Mouse (Mus musculus) lung, postnatal 4 days (tissue): ENCODE measurements around the gene Flvcr1.

ENCODE experiments used
- DNase-seq, 2 experiments: peaks; one replicate each; pipeline ENCODE4 v3.0.0; 2021

Gene Flvcr1

DNA sequence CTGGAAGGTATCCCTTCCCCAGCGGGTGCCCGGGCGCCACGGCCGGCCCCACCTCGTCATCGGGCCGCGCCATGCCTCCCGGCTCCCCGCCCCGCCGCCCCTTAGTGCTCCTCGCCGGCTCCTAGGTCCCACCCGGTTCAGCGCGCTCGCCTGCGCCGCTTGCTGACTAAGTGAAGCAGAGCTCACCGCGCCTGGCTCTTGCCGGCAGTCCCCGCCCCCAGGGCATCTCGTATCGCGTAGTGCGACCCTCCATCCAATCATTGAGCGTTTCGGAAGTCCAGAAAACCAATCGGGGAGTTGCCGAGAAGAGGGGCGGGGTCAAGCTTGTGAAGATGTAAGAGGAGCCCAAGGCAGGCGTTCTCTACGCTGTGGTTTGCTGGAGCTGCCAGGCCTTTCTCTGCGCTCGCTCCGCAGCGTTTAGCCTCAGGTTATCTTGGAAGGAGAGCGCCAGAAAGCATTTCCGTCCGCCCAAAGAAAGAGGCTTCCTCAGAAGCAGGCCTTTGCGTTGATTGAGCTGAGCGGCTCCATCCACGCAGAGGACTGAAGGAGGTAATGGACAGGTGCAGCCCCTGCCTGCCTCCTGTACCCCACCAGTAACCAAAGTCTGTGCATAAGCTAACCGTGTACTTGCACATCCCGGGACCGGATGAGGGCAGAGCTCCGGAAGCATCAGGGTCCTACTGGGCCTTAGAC is at the start of gene Flvcr1:
Gene Flvcr1 (minus strand): TSS at position 138 of the 693 bp plus-strand sequence.
- peak; percentile 99 to 100 for DNase-seq

DNA sequence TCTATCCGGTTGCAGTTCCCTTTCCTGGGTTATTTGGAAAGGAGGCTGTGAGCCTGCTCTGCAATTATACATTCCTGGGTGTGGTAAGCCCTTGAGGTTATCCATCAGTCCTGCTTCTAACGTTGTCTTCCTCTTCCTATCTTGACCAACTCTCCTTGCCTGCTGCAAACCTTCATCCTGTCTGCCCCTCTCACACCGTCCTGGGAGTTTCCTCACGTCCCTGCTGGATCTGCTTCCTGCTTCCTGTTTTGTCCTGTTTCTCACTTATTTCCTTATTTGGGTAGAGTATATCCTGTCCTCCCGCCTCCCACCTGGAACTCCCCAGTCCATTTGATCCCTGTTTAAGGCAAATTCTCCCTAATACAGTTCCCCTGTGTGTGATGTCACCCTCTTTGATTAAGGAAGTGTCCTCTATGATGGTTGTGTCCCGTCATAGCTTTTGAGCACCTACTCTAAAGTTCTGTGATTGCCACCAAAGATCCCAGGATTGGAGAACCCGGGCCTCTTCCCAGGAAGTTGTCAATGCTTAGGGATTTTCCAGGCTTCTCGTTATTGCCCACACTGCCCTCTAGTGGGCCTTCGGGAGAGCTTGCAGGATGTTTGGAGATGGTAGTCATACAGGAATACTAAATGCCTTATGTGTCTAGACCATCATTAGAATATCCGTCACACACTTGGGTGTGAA is 49.4 kb upstream of the Flvcr1 start:
- peak; percentile 55 to 72 for DNase-seq

DNA sequence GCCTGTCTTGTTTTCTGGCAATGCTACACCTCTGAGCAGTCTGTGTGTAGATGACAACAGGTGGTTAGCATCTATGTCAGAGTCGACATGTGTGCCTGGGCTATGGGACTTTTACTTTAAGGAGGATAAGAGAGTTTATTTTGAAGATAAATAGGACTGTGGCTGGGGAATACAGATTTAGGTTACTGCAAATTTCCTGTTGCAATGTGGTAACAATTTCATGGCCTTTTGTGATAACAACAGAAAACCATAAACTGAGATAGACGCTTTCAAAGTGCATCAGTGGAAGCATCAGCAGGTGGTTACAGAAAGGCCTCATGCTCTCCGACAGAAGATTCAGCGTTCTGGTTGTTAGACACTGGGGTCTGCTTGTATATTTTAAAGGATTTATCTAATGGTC is 47.5 kb upstream of the Flvcr1 start:
- no peak for DNase-seq

DNA sequence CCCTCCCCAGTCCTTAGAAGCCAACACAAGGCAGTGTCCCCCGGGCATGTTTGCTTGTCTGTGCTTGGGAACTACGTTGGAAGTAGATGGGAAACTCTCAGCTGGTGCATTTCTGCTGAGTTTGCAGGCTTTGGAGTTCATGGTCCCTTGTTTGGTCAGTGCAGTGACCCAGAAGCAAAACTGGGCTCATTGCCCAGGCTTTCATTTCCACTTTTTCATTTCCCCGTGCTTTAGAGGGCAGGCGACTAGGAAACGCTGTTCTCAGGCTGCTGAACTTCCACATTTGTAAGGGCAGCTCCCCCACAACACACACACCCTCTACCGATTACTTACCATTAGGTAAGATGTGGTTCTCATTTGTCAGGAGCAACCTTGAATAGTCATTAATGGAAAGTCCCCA is 47.0 kb upstream of the Flvcr1 start:
- peak; percentile 64 to 67 for DNase-seq

DNA sequence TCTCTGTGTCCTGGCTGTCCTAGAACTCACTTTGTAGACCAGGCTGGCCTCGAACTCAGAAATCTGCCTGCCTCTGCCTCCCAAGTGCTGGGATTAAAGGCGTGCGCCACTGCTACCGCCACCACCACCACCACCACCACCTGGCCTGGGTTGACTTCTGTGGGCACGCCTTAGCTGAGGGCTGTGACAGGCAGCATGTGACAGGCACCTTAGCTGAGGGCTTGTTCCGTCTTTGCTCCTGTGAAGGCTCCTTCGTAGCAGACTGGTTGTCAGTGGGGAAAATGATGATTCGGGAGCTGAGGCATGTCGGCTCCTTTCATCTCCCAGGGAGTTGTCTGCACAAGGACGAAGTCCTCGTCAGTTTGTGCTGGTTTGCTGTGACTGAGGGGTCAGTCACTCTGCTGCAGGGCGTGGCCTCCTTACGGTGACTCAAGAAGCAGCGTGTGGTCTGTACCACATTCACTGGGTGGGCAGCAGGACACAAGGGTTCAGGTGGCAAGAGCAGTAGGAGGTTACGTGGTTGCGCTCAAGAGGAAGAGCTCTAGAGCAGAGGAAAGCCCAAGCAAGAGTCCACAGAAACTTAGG is 46.5 kb upstream of the Flvcr1 start:
- no peak for DNase-seq

DNA sequence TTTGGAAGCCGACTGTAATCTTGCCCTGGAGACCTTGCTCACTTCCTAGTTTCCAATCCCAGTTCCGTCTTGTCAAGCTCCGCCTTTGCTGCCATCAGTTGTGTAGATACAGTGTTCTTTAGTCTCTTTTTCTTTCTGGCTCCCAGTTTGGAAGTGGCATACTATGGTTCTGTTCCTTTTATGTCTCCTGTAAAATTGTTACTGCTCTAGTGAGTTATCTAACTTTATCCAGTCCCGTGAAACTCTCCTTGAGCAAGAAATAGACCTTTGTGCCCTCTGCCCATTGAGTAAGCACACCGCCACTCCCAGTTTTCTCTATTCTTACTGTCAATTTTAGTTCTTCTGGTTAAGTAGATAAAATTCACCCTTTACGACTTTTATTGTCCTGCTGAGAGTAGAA is 45.7 kb upstream of the Flvcr1 start:
- no peak for DNase-seq

DNA sequence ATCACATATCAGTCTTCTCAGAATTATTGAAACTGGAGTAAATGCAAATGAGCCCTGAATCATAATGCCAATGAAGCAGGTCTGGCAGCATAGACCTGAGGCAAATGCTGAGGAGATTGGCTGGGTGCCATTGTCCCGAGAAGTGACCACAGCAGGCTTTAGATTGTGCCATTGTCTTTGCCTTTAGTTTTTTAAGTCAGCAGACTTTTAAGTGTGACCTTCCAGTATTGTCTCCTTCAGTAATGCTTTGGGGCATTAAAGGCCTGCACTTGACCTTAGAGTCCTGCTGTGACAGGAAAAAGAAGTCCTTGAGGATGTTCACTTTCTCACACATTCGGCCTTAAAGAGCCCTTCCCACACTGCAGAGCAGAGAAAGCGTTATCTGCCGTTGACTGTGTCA is 44.3 kb upstream of the Flvcr1 start:
- no peak for DNase-seq

DNA sequence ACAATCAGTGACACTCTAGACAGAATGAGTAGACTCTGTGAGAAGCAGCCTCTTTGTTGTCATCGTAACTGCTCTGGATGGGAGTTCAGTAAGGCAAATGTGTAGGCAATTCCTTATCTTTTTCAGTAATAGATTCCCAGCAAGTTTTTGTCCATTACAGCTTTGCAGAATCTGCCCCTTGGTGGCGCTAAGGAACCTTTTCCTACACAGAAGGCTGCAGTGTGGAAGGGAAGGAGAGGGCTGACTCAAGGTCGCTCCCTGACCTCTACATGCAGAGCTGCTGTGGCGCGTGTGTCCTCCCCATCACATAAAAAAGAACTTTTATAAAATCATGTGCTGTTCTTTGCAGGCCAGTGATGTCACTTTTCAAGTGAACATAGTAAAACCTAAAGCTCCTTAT is 42.4 kb upstream of the Flvcr1 start:
- DNase-seq = no peak

DNA sequence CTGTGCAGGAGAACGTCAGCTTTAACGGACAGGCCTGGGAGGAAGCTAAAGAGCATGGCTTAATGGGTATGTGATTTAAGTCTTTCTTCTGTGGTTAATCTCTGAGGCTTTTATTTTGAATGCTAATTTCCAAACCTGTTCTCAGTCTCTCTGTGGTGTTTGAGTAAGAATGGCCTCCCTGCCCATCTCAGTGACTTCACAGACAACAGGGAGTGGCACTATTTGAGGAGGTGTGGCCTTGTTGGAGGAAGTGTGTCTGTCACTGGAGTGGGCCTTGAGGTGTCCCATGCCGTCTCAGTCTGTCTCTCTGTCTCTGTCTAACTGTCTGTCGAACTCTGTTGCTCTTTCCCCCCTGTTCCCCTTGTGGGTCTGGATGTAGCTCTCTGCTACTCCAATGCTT is 39.2 kb upstream of the Flvcr1 start:
- DNase-seq = no peak

DNA sequence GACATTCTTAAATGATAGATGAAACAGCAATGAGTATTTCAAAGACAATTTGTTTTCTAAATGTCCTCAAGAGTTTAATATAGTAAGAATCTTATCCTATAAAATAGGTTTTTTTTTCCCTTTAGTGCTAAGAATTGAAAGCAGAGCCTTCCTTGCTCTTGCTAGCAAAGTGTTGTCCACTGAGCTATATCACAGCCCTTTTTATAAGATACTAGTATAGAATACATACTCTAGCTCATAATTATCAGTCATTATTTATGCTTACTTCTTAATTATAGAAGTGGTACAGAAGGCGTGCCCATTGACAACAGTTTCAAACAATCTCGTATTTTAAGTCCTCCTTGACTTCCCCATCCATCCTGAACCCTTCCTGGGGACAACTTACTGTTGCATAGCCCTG is 38.6 kb upstream of the Flvcr1 start:
- no peak for DNase-seq

DNA sequence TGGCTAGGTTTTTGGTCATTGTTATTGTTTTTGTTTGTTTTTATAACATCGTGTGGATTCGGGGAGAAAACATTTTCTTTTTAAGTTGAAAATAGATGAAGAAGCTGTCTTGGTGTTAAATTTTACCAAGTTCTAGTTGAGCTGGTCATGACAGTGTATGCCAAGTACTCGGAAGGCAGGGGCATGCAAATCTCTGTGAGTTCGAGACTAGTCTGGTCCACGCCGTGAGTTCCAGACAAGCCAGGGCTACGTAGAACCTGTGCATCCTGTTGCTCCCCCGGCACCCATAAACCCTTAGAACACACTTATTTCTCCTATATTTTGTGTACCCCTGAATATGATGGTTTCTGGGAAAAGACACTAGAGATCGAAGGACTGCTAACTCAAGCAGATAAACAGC is 37.7 kb upstream of the Flvcr1 start:
- no peak for DNase-seq

DNA sequence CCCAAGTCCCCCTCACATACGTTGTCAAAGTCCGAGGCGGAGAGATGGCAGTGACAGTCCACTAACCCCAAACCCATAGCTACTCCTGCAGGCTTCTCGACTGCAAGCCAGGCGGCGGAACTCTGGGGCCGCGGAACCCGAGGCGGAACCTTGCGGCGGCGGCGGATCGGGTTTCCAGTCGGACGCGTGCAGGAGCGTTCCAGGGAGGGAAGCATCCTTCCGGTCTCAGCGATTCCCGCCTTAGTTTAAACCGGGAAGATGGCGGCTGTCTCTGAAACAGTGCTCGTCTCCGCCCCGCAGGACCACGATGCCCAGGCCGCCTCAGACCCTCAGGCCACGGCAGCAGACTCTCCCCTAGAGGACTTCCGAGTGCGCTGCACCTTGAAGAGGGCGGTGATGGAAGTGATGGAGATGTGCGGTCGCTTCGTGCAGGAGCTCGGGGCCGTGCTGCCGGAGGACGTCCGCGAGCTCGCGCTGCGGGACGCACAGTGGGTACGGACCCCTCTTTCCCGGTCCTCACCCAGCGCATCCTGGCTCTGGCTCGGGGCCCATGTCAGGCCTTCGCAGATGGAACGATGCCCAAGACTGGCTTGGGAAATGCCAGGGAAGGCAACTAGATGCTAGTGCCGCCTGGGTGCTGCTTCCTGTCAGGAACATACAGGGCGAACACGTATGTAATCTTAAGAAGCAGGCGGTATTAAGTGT is 37.0 kb upstream of the Flvcr1 start, which contains the start of the genes Tatdn3 and Nsl1:
Gene Tatdn3 (minus strand): TSS at position 152 of the 705 bp plus-strand sequence.
Gene Nsl1 (plus strand): TSS at position 232 of the 705 bp plus-strand sequence.
- DNase-seq = peak; percentile 93 to 95

DNA sequence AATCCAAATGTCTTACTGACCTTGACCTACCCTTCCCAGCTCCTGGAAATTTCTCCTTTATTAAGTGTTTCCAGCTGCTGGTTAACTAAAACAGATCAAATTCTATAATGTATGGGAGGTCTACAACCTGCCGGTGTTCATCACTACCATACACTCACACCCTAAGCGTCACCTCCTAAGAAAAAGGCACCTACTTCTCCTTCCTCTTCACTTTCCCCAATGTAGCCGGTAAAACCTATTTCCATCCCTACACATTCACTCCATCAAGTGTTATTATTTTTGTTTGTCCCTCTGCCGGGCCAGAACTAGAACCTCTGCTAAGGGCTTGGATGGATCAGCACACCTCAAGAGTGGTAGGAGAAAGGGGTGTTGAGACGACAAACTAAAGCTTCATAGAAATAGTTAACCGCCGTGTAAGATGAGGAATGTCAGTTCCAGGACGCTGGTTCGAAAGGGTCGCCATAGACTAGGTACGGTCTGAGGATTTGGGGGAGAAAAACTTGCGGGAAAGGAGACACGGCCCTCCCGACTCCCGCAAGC is 36.4 kb upstream of the Flvcr1 start:
- no peak for DNase-seq

DNA sequence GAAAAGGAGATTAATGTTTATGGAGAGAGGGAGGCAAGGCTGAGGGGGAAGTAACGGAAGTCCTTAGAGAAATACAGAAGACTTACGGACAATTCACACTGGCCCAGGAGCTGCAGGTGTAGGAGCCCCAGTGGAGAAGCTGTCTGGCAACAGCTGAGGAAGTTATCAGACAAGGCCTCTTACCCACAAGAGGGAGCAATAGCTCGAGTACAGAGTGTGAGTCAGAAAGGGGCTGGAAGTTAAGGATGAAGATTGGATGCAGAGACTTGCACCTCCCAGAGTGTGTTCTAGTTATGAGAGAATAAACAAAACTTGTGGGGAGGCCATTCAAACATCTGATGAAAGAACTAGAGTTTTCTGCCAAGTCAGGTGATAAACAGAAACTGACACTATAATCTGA is 31.5 kb upstream of the Flvcr1 start:
- DNase-seq = no peak

DNA sequence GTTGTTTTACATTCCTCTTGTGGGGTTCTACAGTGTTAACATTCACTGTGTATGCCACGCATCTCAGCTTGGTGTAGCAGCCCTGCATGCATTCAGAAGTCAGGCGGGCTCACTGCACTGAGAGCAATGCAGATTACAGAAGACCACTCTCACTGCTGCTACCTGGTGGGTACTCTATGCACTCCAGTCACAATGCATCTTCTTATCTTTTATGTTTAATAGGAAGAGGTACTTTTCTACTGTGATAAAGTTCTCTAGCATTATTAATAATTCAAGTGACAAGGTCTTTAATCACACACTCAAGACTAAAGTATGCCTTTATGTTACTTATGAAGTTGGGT is 29.5 kb upstream of the Flvcr1 start:
- DNase-seq = no peak

DNA sequence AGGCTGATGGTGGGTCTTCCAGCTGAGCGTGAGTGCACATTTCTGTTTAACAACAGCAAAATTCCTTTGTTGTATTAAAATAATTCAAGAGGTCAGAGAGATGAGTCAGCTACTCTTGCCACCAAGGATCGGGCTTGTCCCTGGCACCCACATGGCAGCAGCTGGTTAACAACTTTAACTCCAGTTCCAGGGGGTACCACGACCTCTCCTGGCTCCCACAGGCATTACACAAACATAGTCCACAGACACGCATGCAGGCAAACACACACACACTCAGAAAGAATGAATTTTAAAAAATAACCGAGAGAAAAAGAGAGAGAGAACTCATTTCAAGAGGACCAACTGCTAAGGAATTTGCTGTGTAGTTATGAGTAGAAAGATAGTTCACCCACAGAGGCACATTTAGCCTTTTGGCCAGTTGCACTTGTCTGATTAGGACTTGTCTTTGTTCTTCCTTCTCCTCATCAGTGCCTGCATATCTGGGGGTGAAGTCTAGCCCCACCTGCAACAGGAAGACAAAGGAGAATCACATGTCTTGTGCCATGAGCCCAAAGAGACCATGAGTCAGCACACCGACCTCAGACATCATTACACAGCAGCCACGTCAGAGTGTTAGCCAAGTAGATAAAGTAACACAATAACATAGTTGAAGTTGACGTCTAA is 29.0 kb upstream of the Flvcr1 start:
- no peak for DNase-seq

DNA sequence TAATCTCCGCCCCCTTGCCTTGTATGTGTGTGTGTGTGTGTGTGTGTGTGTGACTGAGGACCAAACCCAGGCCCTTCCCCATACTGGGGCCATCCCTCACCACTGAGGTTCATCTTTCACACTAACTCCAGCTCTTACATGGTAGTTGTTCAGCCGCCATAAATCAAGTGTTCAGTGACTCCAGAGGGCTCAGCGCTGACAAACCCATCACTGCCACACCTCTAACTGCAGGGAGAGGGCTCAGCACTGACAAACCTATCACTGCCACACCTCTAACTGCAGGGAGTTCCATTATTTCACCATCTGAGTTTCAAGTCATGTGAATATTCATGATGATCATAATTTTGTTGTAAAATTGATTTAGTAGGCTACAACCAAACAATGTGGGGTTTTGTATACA is 27.6 kb upstream of the Flvcr1 start:
- DNase-seq = no peak

DNA sequence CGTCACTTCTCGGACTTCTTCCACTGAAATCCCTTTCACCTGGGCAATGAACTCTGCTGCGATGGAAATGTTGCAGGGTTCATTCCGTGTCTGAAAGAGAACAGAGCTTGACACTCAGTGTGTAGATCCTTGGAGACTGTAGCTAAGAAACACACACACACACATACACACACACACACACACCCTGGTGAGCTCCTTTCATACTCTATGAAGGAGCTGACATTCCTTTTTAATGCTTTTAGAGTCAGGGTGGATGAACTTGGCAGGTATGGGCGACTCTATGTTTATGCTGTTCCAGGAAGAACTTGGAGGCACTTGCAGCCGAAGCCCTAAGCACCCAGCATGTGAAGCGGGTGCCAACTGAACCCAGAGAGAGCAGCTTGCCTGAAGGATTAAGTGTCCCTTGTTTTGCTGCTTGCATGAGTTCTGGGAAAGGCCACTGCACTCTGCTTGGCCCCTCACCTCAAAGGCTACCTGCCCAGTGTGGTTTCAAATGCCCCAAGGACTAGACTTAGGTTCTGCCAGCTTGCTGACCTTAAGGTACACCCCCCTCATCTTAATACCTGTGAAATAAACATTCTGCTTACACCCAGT is 20.4 kb upstream of the Flvcr1 start:
- no peak for DNase-seq

DNA sequence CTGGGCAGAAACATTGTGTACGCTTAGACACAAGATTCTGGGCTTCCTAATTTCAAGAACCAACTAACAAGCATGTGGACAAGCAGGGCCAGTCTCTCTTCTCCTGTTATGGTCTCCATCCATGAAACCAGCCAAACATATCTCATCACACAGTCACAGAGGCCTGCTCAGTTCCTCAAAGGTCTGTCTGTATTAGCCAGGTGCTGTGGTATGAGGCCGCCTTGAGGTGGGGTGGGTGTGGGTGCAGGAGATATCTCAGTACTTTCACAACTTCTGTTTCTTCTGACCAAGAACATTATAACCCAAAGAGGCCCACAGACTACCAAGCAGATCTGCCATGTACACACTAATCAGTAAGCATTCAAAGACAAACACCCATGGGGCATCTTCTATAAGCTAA is 19.3 kb upstream of the Flvcr1 start:
- DNase-seq = no peak

DNA sequence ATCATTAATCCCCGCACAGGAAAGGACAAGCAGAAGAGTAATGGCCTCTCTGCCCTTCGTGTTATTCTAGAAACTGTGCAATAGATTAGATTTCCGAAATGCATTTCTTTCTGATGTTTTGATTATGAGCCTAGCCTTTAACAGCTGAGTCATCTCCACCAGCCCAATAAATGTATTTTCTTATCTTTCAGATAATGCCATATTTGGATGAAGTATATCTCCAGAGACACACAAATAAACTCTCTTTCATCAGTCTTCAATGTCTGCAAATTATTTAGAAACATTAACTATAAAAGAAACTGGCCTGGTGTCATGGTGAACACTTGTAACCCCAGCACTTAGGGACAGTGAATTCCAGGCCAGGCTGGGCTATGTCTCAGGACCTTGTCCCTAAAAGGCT is 16.7 kb upstream of the Flvcr1 start:
- DNase-seq = no peak

DNA sequence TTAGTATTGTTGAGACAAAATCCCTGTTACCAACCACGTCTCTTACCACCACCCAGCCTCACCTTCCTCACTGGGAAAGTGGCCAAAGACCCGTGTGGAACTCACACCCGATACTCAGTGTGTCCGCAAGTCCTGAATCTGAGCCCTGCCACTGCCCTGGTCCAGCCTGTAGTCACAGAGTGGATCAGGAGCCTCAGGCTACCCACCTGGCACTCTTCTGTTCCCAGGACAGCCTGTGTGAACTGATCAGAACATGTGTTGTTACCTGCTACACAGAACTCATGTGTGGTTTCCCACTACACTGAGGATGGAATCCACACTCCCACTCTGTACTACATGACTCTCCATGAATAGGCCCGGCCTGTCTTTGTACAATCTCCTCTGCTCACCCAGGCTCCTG is 16.1 kb upstream of the Flvcr1 start:
- no peak for DNase-seq

DNA sequence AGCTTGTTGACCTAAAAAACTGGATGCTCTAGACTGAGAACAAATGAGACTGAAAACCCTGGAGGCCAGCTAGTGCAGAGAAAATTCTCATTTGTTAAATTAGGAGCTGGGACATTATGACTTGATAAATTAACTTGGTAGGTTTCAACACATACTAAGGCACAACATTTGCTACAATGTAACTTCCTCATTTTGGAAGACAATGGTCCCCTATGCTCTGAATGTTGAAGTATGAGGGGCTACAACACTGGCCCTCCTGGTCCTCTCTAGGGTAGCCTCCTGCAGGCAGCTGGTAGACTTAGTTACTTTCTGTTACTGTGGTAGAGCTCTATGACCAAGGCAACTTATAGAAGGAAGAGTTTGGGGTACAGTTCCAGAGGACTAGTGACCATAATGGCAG is 15.4 kb upstream of the Flvcr1 start:
- no peak for DNase-seq

DNA sequence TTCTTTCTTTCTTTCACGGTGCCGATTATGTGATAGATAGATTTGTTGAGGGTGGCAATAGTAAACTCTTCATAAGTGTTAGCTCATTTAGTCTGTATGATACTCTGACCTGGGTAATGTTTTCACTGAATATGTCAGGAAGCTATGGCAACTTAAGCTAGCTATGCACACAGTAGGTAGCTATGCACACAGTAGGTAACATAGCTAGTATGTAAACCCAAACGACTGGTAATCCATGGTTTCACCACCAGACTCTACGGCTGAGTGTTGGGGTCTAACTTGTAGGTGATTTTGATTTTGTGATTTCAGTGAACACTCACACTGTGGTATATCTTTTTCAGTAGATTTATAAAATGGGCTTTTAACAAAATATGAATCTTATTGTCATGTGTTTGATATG is 12.0 kb upstream of the Flvcr1 start:
- no peak for DNase-seq
